Mouse (Mus musculus): ENCODE results near the gene Sgce.

DNA sequence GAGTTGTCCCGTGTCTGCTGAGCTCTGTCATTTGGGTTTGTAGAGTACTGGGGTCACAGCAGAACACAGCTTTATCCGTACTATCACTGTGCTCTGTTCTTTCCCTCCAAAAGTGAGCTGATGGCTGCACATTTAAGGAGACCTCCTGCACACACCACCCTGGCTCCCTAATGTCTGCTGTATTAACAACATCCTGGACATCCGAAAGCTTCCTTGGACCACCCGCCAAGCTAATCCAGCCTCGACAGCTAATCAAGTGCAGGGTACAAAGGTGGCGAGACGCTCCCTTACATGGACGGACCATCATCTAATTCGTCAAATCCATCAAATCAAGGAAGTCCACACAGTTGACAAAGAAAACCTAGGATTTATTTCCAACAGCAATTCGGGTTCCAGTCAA is 53.5 kb downstream of the Sgce start:
- TF ChIP-seq CTCF (IDR thresholded peaks at IDR 0.05; ENCODE audit: control insufficient read depth, insufficient read depth, low read length) (no peak), POLR2A (IDR thresholded peaks at IDR 0.05; ENCODE audit: borderline replicate concordance, control insufficient read depth, low read depth, low read length) (no peak)
